Mouse (Mus musculus) ES-Bruce4 (cell line): ENCODE measurements around the gene Arhgef11. TPM values are rescaled to one million over a fixed set of nuclear protein-coding genes. Genes with fewer than 3 reads are reported as not detected.
A peak's percentile ranks its signal among the peaks of the same experiment; 100 is the strongest.

ENCODE experiments used
- H3K27ac ChIP-seq: 2 replicates; pipeline ENCODE4 v1.5.1; 2012; ENCODE audit warnings: low read length, inconsistent platforms; ENCODE audit not compliant: insufficient read depth
- H3K27me3 ChIP-seq: 2 replicates; pipeline ENCODE4 v1.6.1; 2012; ENCODE audit warnings: mild to moderate bottlenecking, low read length, inconsistent platforms; ENCODE audit not compliant: control insufficient read depth, poor library complexity, insufficient read depth, severe bottlenecking
- H3K36me3 ChIP-seq: 2 replicates; pipeline ENCODE4 v1.6.1; 2012; ENCODE audit warnings: inconsistent platforms, mild to moderate bottlenecking, low read length, moderate library complexity; ENCODE audit not compliant: control insufficient read depth, poor library complexity, insufficient read depth, severe bottlenecking
- H3K4me1 ChIP-seq: one replicate; pipeline ENCODE4 v1.8.1; 2011; ENCODE audit warnings: low read length; ENCODE audit not compliant: control insufficient read depth, insufficient read depth
- H3K4me3 ChIP-seq: 2 replicates; pipeline ENCODE4 v1.5.1; 2011; ENCODE audit warnings: low read depth, mild to moderate bottlenecking, low read length
- H3K9ac ChIP-seq: 2 replicates; pipeline ENCODE4 v1.6.1; 2012; ENCODE audit warnings: low read depth, mild to moderate bottlenecking, inconsistent platforms; ENCODE audit not compliant: poor library complexity, severe bottlenecking
- H3K9me3 ChIP-seq: replicated peaks from 2 replicates; pipeline ENCODE4 v1.6.1; 2012; ENCODE audit warnings: mild to moderate bottlenecking, low read length, inconsistent platforms; ENCODE audit not compliant: control insufficient read depth, poor library complexity, insufficient read depth, severe bottlenecking
- CTCF ChIP-seq: IDR thresholded peaks from one replicate; pipeline ENCODE4 v1.8.1; 2011; ENCODE audit warnings: low read depth, low read length
- EP300 ChIP-seq: IDR thresholded peaks from 2 replicates; pipeline ENCODE4 v1.6.1; 2011; ENCODE audit warnings: low read depth, low read length; ENCODE audit not compliant: insufficient read depth
- POLR2A ChIP-seq: IDR thresholded peaks from one replicate; pipeline ENCODE4 v1.8.1; 2011; ENCODE audit warnings: low read length; ENCODE audit not compliant: insufficient read depth
- polyA plus RNA-seq: library from polyadenylated mRNA; stranded (reverse); fragments of >200 nt; gene quantifications from 2 replicates; pipeline ENCODE4 v1.2.4, GENCODE M21; 2011; ENCODE audit warnings: low read depth; ENCODE audit not compliant: missing spikeins, insufficient read depth, insufficient read length

Arhgef11 gene
- polyA plus RNA-seq, 1 experiment, result 16.7 TPM

GRCm38 (mm10) chr3:87765631-87766283, 148.4 kb downstream of the Arhgef11 start:
- Histone ChIP-seq H3K27ac (no peak overlapping the region), H3K9ac (no peak overlapping the region), H3K4me3 (no peak overlapping the region), H3K9me3 (no peaks in the 10 kb centered on the region), H3K27me3 (peaks cover 1% of the 10 kb centered on the region), H3K36me3 (no peaks in the 10 kb centered on the region), H3K4me1 (no peaks in the 10 kb centered on the region)
- no peak for TF ChIP-seq EP300
- no peak for TF ChIP-seq CTCF
- no peak for TF ChIP-seq POLR2A

GRCm38 (mm10) chr3:87766284-87766667, 148.9 kb downstream of the Arhgef11 start:
- Histone ChIP-seq H3K27me3 (peaks cover 1% of the 10 kb centered on the region), H3K27ac (no peak overlapping the region), H3K9me3 (no peaks in the 10 kb centered on the region), H3K4me3 (no peak overlapping the region), H3K9ac (no peak overlapping the region), H3K4me1 (no peaks in the 10 kb centered on the region), H3K36me3 (no peaks in the 10 kb centered on the region)
- TF ChIP-seq POLR2A (no peak), CTCF (no peak), EP300 (no peak)

GRCm38 (mm10) chr3:87767764-87768163, 150.4 kb downstream of the Arhgef11 start:
- H3K4me1 ChIP-seq, result no peaks in the 10 kb centered on the region
- peaks cover 1% of the 10 kb centered on the region for H3K27me3 ChIP-seq
- H3K4me3 ChIP-seq, result no peak overlapping the region

DNA sequence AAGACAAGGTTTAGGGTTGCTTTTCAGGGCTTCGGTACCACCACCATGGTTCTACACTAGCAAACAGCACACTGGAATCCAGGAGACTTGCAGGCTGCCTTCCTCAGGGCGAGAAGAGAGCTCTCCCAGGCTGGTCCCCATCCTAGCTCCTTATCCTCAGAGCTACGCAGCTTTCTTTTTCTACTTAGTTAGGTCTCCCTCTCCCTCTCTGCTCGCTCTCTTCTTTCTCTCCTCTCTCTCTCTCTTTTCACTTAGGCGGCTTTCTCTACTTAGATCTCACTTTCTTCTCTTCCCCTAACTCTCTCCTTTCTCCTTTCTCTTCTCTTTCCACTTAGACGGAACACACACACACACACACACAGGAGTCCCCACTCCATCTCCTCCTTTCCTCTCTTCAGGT, 151.1 kb downstream of the Arhgef11 start:
- Histone ChIP-seq H3K4me3 (peak overlapping the region; percentile 47), H3K36me3 (no peaks in the 10 kb centered on the region), H3K9ac (peak overlapping the region; percentile 52), H3K4me1 (no peaks in the 10 kb centered on the region), H3K27ac (no peak overlapping the region), H3K27me3 (peaks cover 1% of the 10 kb centered on the region), H3K9me3 (no peaks in the 10 kb centered on the region)
- TF ChIP-seq EP300 (no peak), CTCF (no peak), POLR2A (no peak)

More at GRCm38 (mm10) chr3:87767764-87768163, 150.4 kb downstream of the Arhgef11 start:
- no peaks in the 10 kb centered on the region for H3K36me3 ChIP-seq
- H3K27ac ChIP-seq, result no peak overlapping the region
- TF ChIP-seq POLR2A (no peak), CTCF (no peak), EP300 (no peak)
- no peaks in the 10 kb centered on the region for H3K9me3 ChIP-seq
- no peak overlapping the region for H3K9ac ChIP-seq

DNA sequence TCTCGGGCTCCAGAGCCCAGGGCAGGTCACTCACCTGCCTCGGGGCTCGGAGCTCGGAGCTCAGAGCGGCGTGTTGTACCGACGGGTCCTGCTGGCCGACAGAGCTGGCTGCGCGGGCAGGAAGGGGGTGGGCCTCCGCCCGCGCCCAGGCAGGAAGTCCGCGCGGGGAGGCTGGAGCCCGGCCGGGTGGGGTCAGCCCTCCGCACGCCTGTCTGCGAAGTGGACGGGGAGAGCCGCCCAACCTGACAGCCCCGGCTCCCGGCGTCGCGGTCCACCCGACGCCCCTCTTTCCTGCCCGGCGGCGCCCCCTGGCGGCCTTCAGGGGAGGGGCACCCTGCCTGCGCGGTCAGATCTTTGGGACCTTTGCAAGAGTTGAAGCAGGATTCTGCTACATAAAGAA, 151.5 kb downstream of the Arhgef11 start:
- TF ChIP-seq CTCF (peak; percentile 70), POLR2A (no peak)
- Histone ChIP-seq H3K27ac (no peak overlapping the region), H3K36me3 (no peaks in the 10 kb centered on the region), H3K4me3 (peak overlapping the region; percentile 47), H3K27me3 (peaks cover 1% of the 10 kb centered on the region), H3K4me1 (no peaks in the 10 kb centered on the region), H3K9me3 (no peaks in the 10 kb centered on the region), H3K9ac (peak overlapping the region; percentile 52)

DNA sequence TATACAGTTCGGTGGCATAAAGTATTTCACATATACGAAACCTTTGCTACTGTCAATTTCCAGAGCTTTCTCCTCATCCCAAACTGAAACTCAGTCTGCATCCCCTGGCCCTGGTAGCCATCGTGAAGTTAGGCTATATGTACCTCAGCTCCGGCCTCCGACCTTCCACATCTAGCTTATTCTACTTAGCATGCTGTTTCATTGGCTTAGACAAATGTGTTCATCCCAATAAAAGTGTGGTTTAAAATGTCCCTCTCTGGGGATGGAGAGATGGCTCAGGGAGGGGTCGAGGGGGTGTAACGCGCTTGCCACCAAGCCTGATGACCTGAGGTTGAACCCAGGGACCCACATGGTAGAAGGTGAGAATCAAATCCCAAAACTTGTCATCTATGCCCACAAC, 152.1 kb downstream of the Arhgef11 start:
- H3K27ac ChIP-seq, result no peak overlapping the region
- peaks cover 1% of the 10 kb centered on the region for H3K27me3 ChIP-seq
- H3K4me3 ChIP-seq, result no peak overlapping the region
- TF ChIP-seq CTCF (no peak), POLR2A (no peak), EP300 (no peak)
- H3K36me3 ChIP-seq, result no peaks in the 10 kb centered on the region
- no peaks in the 10 kb centered on the region for H3K9me3 ChIP-seq
- H3K9ac ChIP-seq, result no peak overlapping the region
- H3K4me1 ChIP-seq, result no peaks in the 10 kb centered on the region
